Comparison of ENCODE assay signal across 29 mouse cellular contexts in genomic region chr14:33463658-33464057, GRCm38 (mm10). TPM values are rescaled to one million over a fixed set of nuclear protein-coding genes. Genes with fewer than 3 reads are reported as not detected.
"Had no signal": no experiment of that assay in that cellular context is flagged by ENCODE, and none has a peak within 500 bp of the region (broad histone marks: within the 10 kb centered on the region; RNA-seq: fewer than 3 reads in every experiment).

No protein-coding gene starts in this region.

- H3K36me3 ChIP-seq: heart, embryonic 13.5 days; heart, embryonic 15.5 days; hindbrain, embryonic 13.5 days; hindbrain, embryonic 15.5 days; kidney, embryonic 15.5 days; limb, embryonic 13.5 days; limb, embryonic 15.5 days had no signal

- H3K4me2 ChIP-seq: heart, embryonic 11.5 days; heart, embryonic 13.5 days; heart, embryonic 15.5 days; hindbrain, embryonic 13.5 days; hindbrain, embryonic 15.5 days; kidney, embryonic 15.5 days; limb, embryonic 13.5 days; limb, embryonic 15.5 days had no signal

- DNase-seq: gastrocnemius, postnatal 14 days; gastrocnemius, postnatal 36 days; heart, adult 11 months; heart, adult 2 months; heart, postnatal 14 days; heart, postnatal 36 days; kidney, adult 11 months; kidney, adult 2 months; kidney, adult 9 months; kidney, postnatal 14 days; kidney, postnatal 36 days; layer of hippocampus, adult 9-11 months; layer of hippocampus, postnatal 36 days; left cerebral cortex, postnatal 4 days had no signal

- H3K4me3 ChIP-seq: heart, adult 2 months; heart, embryonic 13.5 days; heart, embryonic 15.5 days; hindbrain, embryonic 13.5 days; hindbrain, embryonic 15.5 days; kidney, embryonic 15.5 days; limb, embryonic 13.5 days; limb, embryonic 15.5 days had no signal

- ATAC-seq: hindbrain, postnatal 0 days; intestine, embryonic 16.5 days had no signal

- H3K4me1 ChIP-seq: heart, embryonic 13.5 days; heart, embryonic 15.5 days; hindbrain, embryonic 13.5 days; hindbrain, embryonic 15.5 days; kidney, embryonic 15.5 days had no signal

- H3K9me3 ChIP-seq: heart, embryonic 15.5 days; hindbrain, embryonic 13.5 days; hindbrain, embryonic 15.5 days; kidney, embryonic 15.5 days; limb, embryonic 15.5 days had no signal

- H3K9ac ChIP-seq: heart, embryonic 13.5 days; heart, embryonic 15.5 days; hindbrain, embryonic 13.5 days; hindbrain, embryonic 15.5 days; kidney, embryonic 15.5 days; limb, embryonic 13.5 days; limb, embryonic 15.5 days had no signal

- H3K27me3 ChIP-seq: heart, embryonic 13.5 days; heart, embryonic 15.5 days; hindbrain, embryonic 13.5 days; hindbrain, embryonic 15.5 days; kidney, embryonic 15.5 days; limb, embryonic 13.5 days; limb, embryonic 15.5 days had no signal

- H3K27ac ChIP-seq: heart, adult 2 months; heart, embryonic 13.5 days; heart, embryonic 15.5 days; hindbrain, embryonic 13.5 days; hindbrain, embryonic 15.5 days; hindbrain, postnatal 0 days; kidney, embryonic 15.5 days; kidney, postnatal 0 days; limb, embryonic 13.5 days; limb, embryonic 15.5 days had no signal

RNA-seq across cellular contexts. Expression of gene Frmpd2, which starts 7.8 kb away (rescaled TPM):
- total RNA-seq: gastrocnemius, adult 8-10 months; gastrocnemius, postnatal 36 days; heart, adult 2 months; heart, postnatal 36 days; hematopoietic stem cell, adult 5-6 weeks; liver, adult 2 months had no signal
- polyA plus RNA-seq: heart, embryonic 13.5 days; hindbrain, embryonic 13.5 days; intestine, embryonic 16.5 days; kidney, postnatal 0 days; large intestine, adult 2 months; limb, embryonic 13.5 days; limb, embryonic 15.5 days; liver, adult 2 months had no signal
